Mouse (Mus musculus) lung, postnatal 10 days (tissue): ENCODE results near the gene Trim43b.
"Not testable (repeated sequence)": the region's sequence is repeated elsewhere in the genome, so short reads cannot be mapped to it uniquely, and the experiment has no call there.

ENCODE experiments used
- DNase-seq: peaks from one replicate; pipeline ENCODE4 v3.0.0; 2021

Gene Trim43b

DNA sequence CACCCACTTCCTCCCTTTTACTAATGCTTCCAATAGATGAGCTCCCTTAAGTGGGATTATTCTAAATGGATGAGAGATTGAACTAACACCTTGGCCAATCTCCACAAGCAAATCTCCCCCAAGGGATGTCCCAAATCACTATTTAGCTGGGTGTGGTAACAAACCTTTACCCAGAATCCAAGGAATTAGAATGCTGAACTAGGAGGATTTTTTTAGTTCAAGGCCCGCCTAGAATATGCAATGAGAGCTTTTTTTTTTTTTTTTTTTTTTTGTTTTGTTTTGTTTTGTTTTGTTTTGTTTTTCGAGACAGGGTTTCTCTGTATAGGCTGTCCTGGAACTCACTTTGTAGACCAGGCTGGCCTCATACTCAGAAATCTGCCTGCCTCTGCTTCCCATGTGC, at the start of gene Trim43b:
TSS of gene Trim43b (minus strand) at position 101 of the 400 bp plus-strand sequence.
- DNase-seq, result not testable (repeated sequence)

DNA sequence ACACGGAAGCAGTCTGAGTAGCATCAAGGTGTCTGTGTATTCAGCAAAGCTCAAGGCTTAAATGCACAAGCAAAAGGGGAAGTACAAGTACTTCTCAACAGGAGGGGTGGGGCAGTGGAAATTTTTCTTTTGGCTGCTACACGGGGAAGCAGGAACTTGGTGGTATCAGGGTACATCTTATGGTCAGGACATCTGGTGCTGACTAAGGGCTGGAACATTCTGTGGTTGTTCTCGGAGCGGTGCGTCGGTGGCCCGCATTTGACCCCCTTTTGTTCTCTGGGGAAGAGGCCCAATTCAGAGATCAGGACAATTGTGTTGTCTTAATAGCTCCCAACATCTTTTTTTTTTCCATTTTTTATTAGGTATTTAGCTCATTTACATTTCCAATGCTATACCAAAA, 11.9 kb upstream of the Trim43b start:
- not testable (repeated sequence) for DNase-seq

DNA sequence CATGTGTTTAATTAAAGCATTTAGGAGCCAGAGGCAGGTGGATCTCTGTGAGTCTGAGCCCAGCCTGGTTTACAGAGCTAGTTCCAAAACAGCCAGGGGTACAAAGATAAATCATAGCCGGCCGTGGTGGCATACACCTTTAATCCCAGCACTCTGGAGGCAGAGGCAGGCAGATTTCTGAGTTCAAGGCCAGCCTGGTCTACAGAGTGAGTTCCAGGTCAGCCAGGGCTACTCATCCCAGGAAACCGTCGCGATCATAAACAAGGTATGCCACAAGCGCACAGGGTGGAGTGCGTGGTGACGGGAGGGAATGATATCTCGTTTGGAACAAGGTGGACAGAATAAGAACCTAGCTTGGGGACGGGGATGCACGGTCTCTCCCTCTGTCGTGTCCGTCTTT, 5.9 kb downstream of the Trim43b start:
- not testable (repeated sequence) for DNase-seq

DNA sequence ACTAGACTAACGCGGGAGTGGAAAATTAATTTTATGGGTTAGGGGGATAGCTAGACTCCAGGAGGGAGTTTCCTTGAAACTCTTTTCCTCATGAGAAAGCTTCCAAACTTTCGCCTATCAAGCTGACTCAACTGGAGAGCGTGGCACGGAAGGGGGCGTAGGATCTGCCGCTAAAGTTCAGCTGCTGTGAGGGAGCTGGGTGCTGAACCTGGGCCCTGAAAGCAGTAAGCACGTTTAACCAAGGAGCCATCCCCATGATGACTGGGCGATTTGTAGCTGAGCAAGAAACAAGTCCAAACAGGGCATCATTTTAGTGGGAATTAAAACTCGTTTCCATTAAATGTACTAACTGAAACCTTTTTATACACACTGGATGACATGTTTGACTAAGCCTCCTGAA, 13.0 kb downstream of the Trim43b start:
- not testable (repeated sequence) for DNase-seq

DNA sequence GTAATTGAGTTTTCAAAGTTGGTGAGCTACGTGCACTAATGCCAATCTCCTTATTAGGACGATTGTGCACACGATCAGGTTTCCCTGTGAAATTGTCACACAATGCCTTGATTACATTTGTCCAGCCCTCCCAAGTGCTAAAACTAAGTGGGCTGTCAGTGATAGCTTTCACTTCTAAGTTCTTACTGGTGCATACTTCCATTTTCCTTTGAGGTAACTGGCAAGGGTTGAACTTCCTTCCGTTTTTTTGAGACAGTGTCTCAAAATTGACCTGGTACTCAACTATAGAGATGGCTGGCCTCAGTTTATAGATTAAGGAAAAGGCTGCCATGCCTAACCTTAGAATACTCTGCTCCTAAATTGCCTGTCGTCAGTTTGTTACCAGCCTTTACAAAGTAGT, 16.1 kb downstream of the Trim43b start:
- not testable (repeated sequence) for DNase-seq

DNA sequence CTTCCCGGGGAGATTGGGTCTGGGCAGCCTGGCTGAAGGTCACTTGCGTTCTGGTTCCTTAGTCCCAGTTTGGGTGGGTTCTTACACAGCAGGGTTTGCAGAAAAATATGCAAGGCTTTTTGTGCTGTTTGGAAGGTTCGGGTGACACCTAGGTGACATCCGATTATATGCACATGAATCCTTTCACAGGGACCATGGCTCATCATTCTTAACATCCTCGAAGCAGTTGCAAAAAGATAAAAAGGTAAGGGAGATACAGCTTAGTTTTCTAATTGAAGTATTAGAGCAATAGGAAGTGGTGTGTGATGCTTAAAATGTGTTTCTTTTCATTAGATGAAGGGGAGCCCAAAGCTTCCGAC, 25.5 kb downstream of the Trim43b start:
- DNase-seq, result not testable (repeated sequence)

DNA sequence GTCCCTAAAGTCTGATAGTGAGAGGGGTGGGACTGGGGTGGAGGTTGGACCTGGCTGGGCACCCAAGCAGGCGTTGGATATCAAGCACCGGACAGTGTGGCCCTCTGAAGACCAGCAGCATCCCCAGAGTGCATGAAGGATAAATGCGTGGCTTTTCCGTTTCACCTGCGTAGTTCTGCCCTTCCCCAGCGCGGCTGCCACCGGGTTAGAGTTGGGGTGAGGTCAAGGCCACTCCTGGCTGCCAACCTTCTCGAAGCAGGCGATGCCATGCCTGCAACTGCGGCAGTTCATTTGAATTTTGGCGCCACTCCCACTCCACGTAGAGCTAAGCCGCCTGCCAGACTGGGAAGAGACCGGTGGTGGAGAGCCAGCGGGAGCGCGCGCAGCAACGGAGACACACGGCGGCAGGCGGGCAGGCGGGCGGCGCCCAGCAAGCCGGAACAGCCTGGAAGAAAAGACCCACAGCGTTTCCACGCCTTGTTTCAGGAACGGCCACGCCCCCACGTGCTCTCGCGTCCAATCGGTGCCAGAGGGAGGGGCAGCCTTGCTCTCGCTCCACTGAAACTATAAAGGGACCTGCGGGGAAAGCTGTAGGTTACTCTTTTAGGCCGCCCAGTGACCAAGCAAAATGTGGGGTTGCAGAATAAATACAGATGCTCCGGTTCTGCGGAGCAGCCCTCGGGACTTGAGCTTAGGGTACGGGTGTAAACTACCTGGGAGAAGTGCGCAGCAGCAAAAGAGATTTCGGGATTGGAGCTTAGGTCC, 26.1 kb downstream of the Trim43b start:
- DNase-seq, result peak; percentile 84
